In the genomic region with DNA sequence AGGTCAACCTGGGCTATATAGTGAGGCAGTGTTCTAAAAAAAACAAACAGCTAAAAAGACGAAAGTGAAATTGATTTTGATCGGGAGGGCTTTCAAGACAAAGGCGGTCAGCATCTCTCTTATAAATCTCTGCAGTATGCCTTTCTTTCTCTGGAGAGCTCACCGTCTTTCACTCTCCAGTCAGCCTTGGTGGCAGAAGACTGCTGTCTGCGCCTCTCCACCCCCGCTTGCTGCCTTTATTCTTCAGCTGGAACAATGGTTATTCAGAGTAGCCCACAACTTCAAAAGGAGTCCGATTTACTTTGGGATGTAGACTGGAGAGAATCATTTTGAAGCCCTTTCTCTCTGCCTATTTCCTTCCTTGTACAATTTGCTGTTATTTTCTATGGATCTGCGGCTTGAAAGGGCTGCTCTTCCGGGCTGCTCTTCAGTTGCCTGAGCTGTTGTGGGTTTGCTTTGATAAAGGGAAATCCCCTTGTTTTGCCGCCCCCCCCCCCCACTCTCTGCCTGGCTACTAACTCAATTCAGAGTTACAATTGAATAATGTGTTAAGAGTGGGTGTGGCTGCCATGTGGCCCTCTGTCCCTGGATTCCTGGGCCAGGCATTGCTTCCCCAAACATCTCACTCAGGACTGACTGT, we compare ENCODE assay signal across 14 mouse cellular contexts.
DNase-seq lines count a peak whose midpoint lies in the region; ATAC-seq lines count a peak whose summit lies in the region.
"Had no signal": no experiment of that assay in that cellular context is flagged by ENCODE, and none has a peak within 500 bp of the region (broad histone marks: within the 10 kb centered on the region; RNA-seq: fewer than 3 reads in every experiment).

No protein-coding gene starts in this region.

- DNase-seq in hindbrain, embryonic 14.5 days (ENCODE audit: low spot score), result no peak
- DNase-seq in cerebellum, postnatal 25 days, result no peak
- DNase-seq: adrenal gland, postnatal 36 days; cerebellum, adult 11-12 months; heart, adult 2 months; layer of hippocampus, adult 9-11 months had no signal

- WGBS in hindbrain, embryonic 12.5 days, result 34% methylated on average over 10 of the region's 10 CpGs
- WGBS in hindbrain, embryonic 14.5 days, result 25% methylated on average over 10 of the region's 10 CpGs
- WGBS in midbrain, embryonic 12.5 days, result 27% methylated on average over 10 of the region's 10 CpGs
- 34% methylated on average over 10 of the region's 10 CpGs for WGBS in intestine, embryonic 16.5 days

- no peak overlapping the region for H3K4me3 ChIP-seq in hindbrain, embryonic 12.5 days
- H3K4me3 ChIP-seq in hindbrain, embryonic 14.5 days (replicated peaks; ENCODE audit: low read length), result no peak overlapping the region
- no peak overlapping the region for H3K4me3 ChIP-seq in midbrain, embryonic 12.5 days
- no peak overlapping the region for H3K4me3 ChIP-seq in intestine, embryonic 16.5 days (ENCODE audit: low read length)
- H3K4me3 ChIP-seq: embryonic facial prominence, embryonic 10.5 days; heart, adult 2 months; limb, embryonic 10.5 days had no signal

- H3K9me3 ChIP-seq in hindbrain, embryonic 12.5 days (replicated peaks), result no peaks in the 10 kb centered on the region
- no peaks in the 10 kb centered on the region for H3K9me3 ChIP-seq in hindbrain, embryonic 14.5 days (ENCODE audit: control insufficient read depth, low read length)
- no peaks in the 10 kb centered on the region for H3K9me3 ChIP-seq in midbrain, embryonic 12.5 days
- H3K9me3 ChIP-seq in intestine, embryonic 16.5 days (ENCODE audit: control insufficient read depth, low read length), result no peaks in the 10 kb centered on the region
- H3K9me3 ChIP-seq: embryonic facial prominence, embryonic 10.5 days; limb, embryonic 10.5 days had no signal

- H3K4me1 ChIP-seq in hindbrain, embryonic 12.5 days, result no peaks in the 10 kb centered on the region
- no peaks in the 10 kb centered on the region for H3K4me1 ChIP-seq in hindbrain, embryonic 14.5 days (replicated peaks; ENCODE audit: control insufficient read depth, insufficient read depth, low read length)
- H3K4me1 ChIP-seq in midbrain, embryonic 12.5 days, result no peaks in the 10 kb centered on the region
- no peaks in the 10 kb centered on the region for H3K4me1 ChIP-seq in intestine, embryonic 16.5 days (ENCODE audit: control insufficient read depth, insufficient read depth, low read length)
- H3K4me1 ChIP-seq: limb, embryonic 10.5 days had no signal

- no peak overlapping the region for H3K27ac ChIP-seq in hindbrain, embryonic 12.5 days
- no peak overlapping the region for H3K27ac ChIP-seq in hindbrain, embryonic 14.5 days
- H3K27ac ChIP-seq in midbrain, embryonic 12.5 days (replicated peaks), result no peak overlapping the region
- H3K27ac ChIP-seq in intestine, embryonic 16.5 days (ENCODE audit: low read length), result no peak overlapping the region
- H3K27ac ChIP-seq: embryonic facial prominence, embryonic 10.5 days; heart, adult 2 months; kidney, postnatal 0 days; limb, embryonic 10.5 days had no signal

- 0 out of 2 replicates have a peak overlapping the region, but pooled peaks have one; percentile 15 for H3K4me2 ChIP-seq in hindbrain, embryonic 12.5 days (replicated peaks)
- no peak overlapping the region for H3K4me2 ChIP-seq in hindbrain, embryonic 14.5 days (replicated peaks)
- 0 out of 2 replicates have a peak overlapping the region, but pooled peaks have one; percentile 17 for H3K4me2 ChIP-seq in midbrain, embryonic 12.5 days (replicated peaks)
- H3K4me2 ChIP-seq in intestine, embryonic 16.5 days (ENCODE audit: low read depth, low read length), result no peak overlapping the region

- peaks cover 14% of the 10 kb centered on the region; the same call in 1 of the 2 replicates for H3K27me3 ChIP-seq in hindbrain, embryonic 12.5 days
- peaks cover 5% of the 10 kb centered on the region; the same call in 1 of the 2 replicates for H3K27me3 ChIP-seq in hindbrain, embryonic 14.5 days (ENCODE audit: control insufficient read depth, insufficient read depth, low read length)
- peaks cover 48% of the 10 kb centered on the region for H3K27me3 ChIP-seq in midbrain, embryonic 12.5 days
- no peaks in the 10 kb centered on the region for H3K27me3 ChIP-seq in intestine, embryonic 16.5 days (replicated peaks; ENCODE audit: control insufficient read depth, insufficient read depth, low read length)

- H3K9ac ChIP-seq in hindbrain, embryonic 12.5 days, result no peak overlapping the region
- no peak overlapping the region for H3K9ac ChIP-seq in hindbrain, embryonic 14.5 days
- H3K9ac ChIP-seq in midbrain, embryonic 12.5 days (replicated peaks), result no peak overlapping the region
- no peak overlapping the region for H3K9ac ChIP-seq in intestine, embryonic 16.5 days (ENCODE audit: low read depth, low read length)

- ATAC-seq in hindbrain, embryonic 12.5 days (ENCODE audit: low FRiP score), result no peak
- no peak for ATAC-seq in hindbrain, embryonic 14.5 days (ENCODE audit: low FRiP score)
- ATAC-seq in CD4-positive, CD25-positive, alpha-beta regulatory T cell, adult 4 months, result peak; percentile 91
- peak; percentile 95 for ATAC-seq in activated CD4-positive, CD25-positive, alpha-beta regulatory T cell, adult 4 months
- no peak for ATAC-seq in midbrain, embryonic 12.5 days (ENCODE audit: low FRiP score, low read depth)
- ATAC-seq in intestine, embryonic 16.5 days, result no peak

- H3K36me3 ChIP-seq in hindbrain, embryonic 12.5 days, result no peaks in the 10 kb centered on the region
- H3K36me3 ChIP-seq in hindbrain, embryonic 14.5 days (replicated peaks; ENCODE audit: control insufficient read depth, insufficient read depth), result no peaks in the 10 kb centered on the region
- H3K36me3 ChIP-seq in midbrain, embryonic 12.5 days, result no peaks in the 10 kb centered on the region
- H3K36me3 ChIP-seq in intestine, embryonic 16.5 days (ENCODE audit: control insufficient read depth, insufficient read depth, low read length), result no peaks in the 10 kb centered on the region
- H3K36me3 ChIP-seq: embryonic facial prominence, embryonic 10.5 days; limb, embryonic 10.5 days had no signal

Comparison
In these comparisons a context has a peak if more than half of its experiments do, and no peak if none do; other contexts are left out.
1. H3K4me2 ChIP-seq: peak in hindbrain, embryonic 12.5 days (single experiment) and midbrain, embryonic 12.5 days (single experiment); none in hindbrain, embryonic 14.5 days (single experiment) and intestine, embryonic 16.5 days (single experiment).
2. ATAC-seq: peak in CD4-positive, CD25-positive, alpha-beta regulatory T cell, adult 4 months (single experiment) and activated CD4-positive, CD25-positive, alpha-beta regulatory T cell, adult 4 months (single experiment); none in hindbrain, embryonic 12.5 days (single experiment), hindbrain, embryonic 14.5 days (single experiment), midbrain, embryonic 12.5 days (single experiment) and intestine, embryonic 16.5 days (single experiment).